Mouse (Mus musculus) hindbrain, embryonic 11.5 days (tissue): ENCODE measurements at regions not wholly inside any gene's neighbourhood (a gene's known extent, or its start where the extent isn't known, plus 50 kb on each side); places are given as distances from the start of the nearest gene placed in this dataset.

ENCODE experiments used
- ATAC-seq: fragments of 200-750 bp; cut with Nextera tagmentation; 2 replicates; pipeline ENCODE4 v1.8.0; 2017; ENCODE audit warnings: mild to moderate bottlenecking, moderate TSS enrichment, moderate library complexity; ENCODE audit not compliant: low FRiP score
- DNase-seq: peaks from one replicate; pipeline ENCODE4 v3.0.0-alpha.2; 2015; ENCODE audit warnings: low spot score
- H3K27ac ChIP-seq: fragments of 300-500 bp; sonication (generic); 2 replicates; pipeline ENCODE4 v1.5.1; 2014; ENCODE audit warnings: mild to moderate bottlenecking, low read depth, low read length
- H3K27me3 ChIP-seq: fragments of 300-500 bp; sonication (generic); 2 replicates; pipeline ENCODE4 v1.6.1; 2014; ENCODE audit warnings: mild to moderate bottlenecking, low read length, moderate library complexity, mixed read lengths; ENCODE audit not compliant: control insufficient read depth, insufficient read depth
- H3K36me3 ChIP-seq: fragments of 300-500 bp; sonication (generic); 2 replicates; pipeline ENCODE4 v1.6.1; 2014; ENCODE audit warnings: mild to moderate bottlenecking, low read length, moderate library complexity, mixed read lengths; ENCODE audit not compliant: control insufficient read depth, insufficient read depth
- H3K4me1 ChIP-seq: fragments of 300-500 bp; sonication (generic); replicated peaks from 2 replicates; pipeline ENCODE4 v1.6.1; 2014; ENCODE audit warnings: low read length, mixed read lengths; ENCODE audit not compliant: control insufficient read depth, insufficient read depth
- H3K4me2 ChIP-seq: fragments of 300-500 bp; sonication (generic); replicated peaks from 2 replicates; pipeline ENCODE4 v1.6.1; 2014; ENCODE audit warnings: mild to moderate bottlenecking, low read depth, low read length
- H3K4me3 ChIP-seq: fragments of 300-500 bp; sonication (generic); 2 replicates; pipeline ENCODE4 v1.5.1; 2014; ENCODE audit warnings: low read depth, low read length
- H3K9ac ChIP-seq: fragments of 300-500 bp; sonication (generic); 2 replicates; pipeline ENCODE4 v1.6.1; 2014; ENCODE audit warnings: low read depth, low read length
- H3K9me3 ChIP-seq: fragments of 300-500 bp; sonication (generic); 2 replicates; pipeline ENCODE4 v1.6.1; 2016; ENCODE audit warnings: low read length; ENCODE audit not compliant: control insufficient read depth
- WGBS: fragments of 180-500 bp; shearing (Covaris S2); extraction: QIAGEN DNeasy Blood & Tissue Kit; methylation state at CpG from one replicate; pipeline ENCODE4 v1.1.7; 2014; 5-methylcytosine and 5-hydroxymethylcytosine counted together

DNA sequence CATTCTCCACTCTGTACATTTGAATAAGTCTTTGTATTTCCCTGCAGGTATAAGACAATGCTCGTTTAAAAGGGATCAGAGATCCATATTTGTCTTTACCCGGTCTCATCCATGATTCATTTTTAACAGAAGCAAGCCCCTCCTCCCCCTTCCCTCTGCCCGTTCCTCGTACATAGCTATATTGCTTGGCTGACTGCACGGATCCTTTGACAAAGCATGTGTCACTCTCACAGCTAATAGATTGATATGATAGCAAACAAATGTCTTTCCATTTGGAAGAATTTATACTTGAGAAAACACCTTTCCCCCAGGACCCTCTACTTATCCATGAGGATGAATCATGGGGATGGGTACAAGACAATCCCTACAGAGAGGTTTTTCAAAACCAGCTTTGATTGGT lies 160.1 kb downstream of the Gm19935 start:
- ATAC-seq (no peak), DNase-seq (no peak)
- Histone ChIP-seq H3K4me3 (no peak overlapping the region), H3K9ac (no peak overlapping the region), H3K27ac (0 out of 2 replicates have a peak overlapping the region, but pooled peaks have one; percentile 10), H3K36me3 (no peaks in the 10 kb centered on the region), H3K4me2 (no peak overlapping the region), H3K9me3 (no peaks in the 10 kb centered on the region), H3K4me1 (no peaks in the 10 kb centered on the region; the same call in 1 of the 2 replicates), H3K27me3 (no peaks in the 10 kb centered on the region)
- WGBS, result 46% methylated on average over 5 of the region's 5 CpGs

DNA sequence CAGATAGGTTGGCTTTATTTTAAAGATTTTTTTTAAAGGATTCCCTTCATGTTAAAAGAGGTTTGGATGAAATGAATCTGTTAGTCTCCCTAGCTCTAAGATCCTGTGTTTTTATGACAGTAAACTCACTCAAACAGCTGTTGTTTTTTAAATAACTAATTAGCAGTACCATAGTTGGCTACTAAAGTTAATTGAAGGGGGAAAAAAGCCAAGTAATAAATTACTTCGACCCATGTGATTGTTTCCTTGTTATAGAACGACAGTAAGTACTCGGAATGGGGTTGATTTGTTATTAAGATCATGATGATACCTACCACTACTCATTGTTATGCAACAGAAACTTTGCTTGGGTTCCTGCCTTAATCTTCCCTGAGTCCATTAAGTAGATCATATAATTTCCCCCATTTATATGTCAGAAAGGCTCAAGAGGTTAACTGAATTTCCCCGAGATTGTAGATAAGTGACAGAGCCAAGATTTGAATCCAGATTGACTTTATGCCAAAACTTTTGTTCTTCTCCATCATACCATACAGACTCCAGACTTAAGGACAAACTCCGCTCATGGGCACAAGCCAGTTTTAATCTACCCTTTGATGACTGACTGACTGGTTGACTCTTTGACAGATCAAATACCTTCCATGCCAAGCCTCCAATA lies 160.6 kb downstream of the Gm19935 start:
- Histone ChIP-seq H3K27ac (no peak overlapping the region), H3K36me3 (no peaks in the 10 kb centered on the region), H3K27me3 (no peaks in the 10 kb centered on the region), H3K4me1 (no peaks in the 10 kb centered on the region; the same call in 1 of the 2 replicates), H3K9ac (no peak overlapping the region), H3K4me3 (no peak overlapping the region), H3K4me2 (no peak overlapping the region), H3K9me3 (no peaks in the 10 kb centered on the region)
- DNase-seq, result no peak
- 80% methylated on average over 5 of the region's 5 CpGs for WGBS
- no peak for ATAC-seq

DNA sequence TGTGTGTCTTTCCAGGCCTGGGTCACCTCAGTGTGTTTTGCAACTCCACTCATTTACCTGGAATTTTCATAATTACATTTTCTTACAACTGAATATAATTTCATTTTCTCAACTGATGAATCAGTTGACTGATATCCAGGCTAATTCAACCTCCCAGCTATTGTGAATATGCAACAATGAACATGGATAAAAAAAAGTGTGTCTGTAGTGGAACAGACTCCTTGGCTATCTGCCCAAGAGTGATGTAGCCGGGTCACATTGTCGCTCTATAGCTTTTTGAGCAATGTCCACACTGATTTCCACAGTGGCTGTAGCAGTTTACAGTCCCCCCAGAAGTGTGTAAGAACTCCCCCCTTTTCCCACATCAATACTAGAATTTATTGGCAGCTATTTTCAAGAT lies 162.4 kb downstream of the Gm19935 start:
- 89% methylated on average over 2 of the region's 2 CpGs for WGBS
- Histone ChIP-seq H3K4me2 (no peak overlapping the region), H3K9ac (no peak overlapping the region), H3K4me3 (no peak overlapping the region), H3K27ac (no peak overlapping the region), H3K36me3 (no peaks in the 10 kb centered on the region), H3K9me3 (no peaks in the 10 kb centered on the region), H3K4me1 (no peaks in the 10 kb centered on the region; the same call in 1 of the 2 replicates), H3K27me3 (no peaks in the 10 kb centered on the region)
- ATAC-seq (no peak), DNase-seq (no peak)

DNA sequence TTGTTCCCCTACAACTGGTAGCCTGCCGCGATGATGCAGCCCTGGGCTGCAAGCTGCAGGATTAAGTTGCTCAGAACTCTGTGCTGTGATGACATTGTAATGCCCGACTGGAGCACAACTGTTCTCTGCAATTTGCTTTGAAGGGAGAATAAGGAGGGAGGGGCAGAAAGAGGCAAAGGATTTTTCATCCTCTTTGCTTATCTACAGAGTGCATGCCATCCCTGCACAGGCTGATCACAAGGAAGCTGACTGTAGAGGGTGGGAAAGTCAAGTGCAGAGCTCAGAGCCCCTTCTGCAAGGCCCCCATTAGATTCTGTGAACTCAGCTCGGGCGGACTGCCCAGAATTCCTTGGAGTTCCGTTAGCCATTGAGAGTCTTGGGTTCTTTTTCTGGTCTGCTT lies 174.8 kb downstream of the Gm19935 start:
- WGBS, result 72% methylated on average over 6 of the region's 6 CpGs
- Histone ChIP-seq H3K27me3 (no peaks in the 10 kb centered on the region), H3K4me1 (no peaks in the 10 kb centered on the region), H3K27ac (no peak overlapping the region), H3K9ac (no peak overlapping the region), H3K4me2 (no peak overlapping the region), H3K4me3 (no peak overlapping the region), H3K36me3 (no peaks in the 10 kb centered on the region), H3K9me3 (no peaks in the 10 kb centered on the region)
- DNase-seq (no peak), ATAC-seq (no peak)

DNA sequence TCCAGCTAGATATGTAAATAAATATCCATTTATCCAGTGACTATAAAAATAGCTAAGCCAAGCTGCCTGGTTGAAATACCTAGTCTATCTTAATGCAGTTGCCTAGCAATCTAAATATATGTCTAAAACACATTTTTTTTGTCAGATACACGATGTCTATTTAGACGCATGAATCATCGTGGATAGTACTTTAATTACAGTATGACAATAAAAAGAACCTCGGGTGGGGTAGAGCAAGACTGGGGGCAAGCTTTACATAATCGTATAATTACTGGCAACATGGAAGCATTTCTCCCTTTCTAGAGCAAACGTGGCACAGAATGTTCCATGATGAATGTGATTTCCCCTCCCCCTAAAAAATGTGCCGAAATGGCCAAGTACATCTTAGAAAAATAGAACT lies 180.4 kb downstream of the Gm19935 start:
- 92% methylated on average over 7 of the region's 7 CpGs for WGBS
- DNase-seq (no peak), ATAC-seq (no peak)
- H3K4me2 ChIP-seq, result no peak overlapping the region
- H3K4me1 ChIP-seq, result no peaks in the 10 kb centered on the region
- no peak overlapping the region for H3K9ac ChIP-seq
- H3K27ac ChIP-seq, result no peak overlapping the region; the same call in 1 of the 2 replicates
- no peaks in the 10 kb centered on the region for H3K27me3 ChIP-seq
- no peaks in the 10 kb centered on the region for H3K9me3 ChIP-seq
- H3K4me3 ChIP-seq, result no peak overlapping the region
- H3K36me3 ChIP-seq, result no peaks in the 10 kb centered on the region

DNA sequence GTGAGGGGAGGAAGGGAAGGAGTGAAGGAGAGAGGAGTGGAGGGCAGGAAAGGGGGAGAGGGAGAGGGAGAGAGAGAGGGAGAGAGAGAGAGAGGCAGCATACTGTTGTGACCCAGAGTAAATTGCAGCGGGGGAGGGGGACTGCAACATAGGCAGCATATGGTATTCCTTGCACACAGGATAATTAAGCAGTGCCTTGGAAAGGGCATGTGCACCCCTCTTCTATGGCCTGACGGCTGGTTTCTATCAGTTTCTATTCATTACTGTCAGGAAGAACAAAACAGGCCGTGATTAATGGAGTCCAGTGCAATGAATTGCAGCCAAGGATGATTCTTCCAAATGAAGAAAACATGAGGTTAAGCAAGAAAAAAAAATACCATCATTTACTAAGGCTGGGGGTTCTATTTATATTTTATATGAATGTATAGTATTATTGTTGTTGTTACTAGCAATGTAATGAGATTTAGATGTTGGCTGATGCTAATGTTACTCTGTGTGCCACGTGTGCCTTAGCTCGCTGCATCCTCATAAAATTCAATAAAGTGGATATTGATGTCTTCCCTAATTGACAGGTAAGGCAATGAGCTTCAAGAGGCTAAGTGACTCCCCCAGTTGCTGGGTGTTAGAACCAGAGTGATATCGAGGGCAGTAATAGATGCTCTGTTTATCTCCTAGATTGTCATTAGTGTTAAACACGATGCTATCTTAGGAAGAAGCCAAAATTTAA lies 181.3 kb downstream of the Gm19935 start:
- no peaks in the 10 kb centered on the region for H3K36me3 ChIP-seq
- DNase-seq (peak; percentile 73), ATAC-seq (peak; percentile 92)
- 51% methylated on average over 7 of the region's 7 CpGs for WGBS
- no peak overlapping the region for H3K9ac ChIP-seq
- H3K27ac ChIP-seq, result peak overlapping the region; percentile 54; the same call in 1 of the 2 replicates
- no peaks in the 10 kb centered on the region for H3K9me3 ChIP-seq
- no peaks in the 10 kb centered on the region for H3K4me1 ChIP-seq
- no peak overlapping the region for H3K4me3 ChIP-seq
- H3K4me2 ChIP-seq, result no peak overlapping the region
- H3K27me3 ChIP-seq, result no peaks in the 10 kb centered on the region

DNA sequence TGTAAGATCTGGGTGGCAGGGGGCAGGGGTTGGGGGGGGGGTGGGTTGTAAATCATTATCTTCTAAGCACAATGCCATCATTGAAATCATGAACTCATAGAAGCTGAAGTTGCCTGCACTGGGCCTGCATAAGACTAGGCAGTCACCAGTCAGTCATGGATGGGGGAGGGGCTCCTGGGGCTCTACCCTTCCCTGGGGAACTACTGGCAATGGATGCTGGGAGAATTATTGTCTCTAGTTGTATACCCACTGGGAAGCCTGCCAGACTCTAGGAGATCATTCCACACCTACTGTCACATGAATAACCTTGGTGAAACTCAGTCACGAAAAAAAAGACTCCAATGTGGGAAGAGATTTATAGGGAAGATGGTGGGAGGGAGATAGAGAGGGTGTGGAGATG lies 186.4 kb downstream of the Gm19935 start:
- Histone ChIP-seq H3K9ac (no peak overlapping the region), H3K27ac (no peak overlapping the region), H3K4me1 (no peaks in the 10 kb centered on the region), H3K4me3 (no peak overlapping the region), H3K9me3 (no peaks in the 10 kb centered on the region), H3K36me3 (no peaks in the 10 kb centered on the region), H3K4me2 (no peak overlapping the region), H3K27me3 (no peaks in the 10 kb centered on the region)
- no peak for DNase-seq
- WGBS, result 88% methylated on average over 1 of the region's 1 CpGs
- no peak for ATAC-seq

DNA sequence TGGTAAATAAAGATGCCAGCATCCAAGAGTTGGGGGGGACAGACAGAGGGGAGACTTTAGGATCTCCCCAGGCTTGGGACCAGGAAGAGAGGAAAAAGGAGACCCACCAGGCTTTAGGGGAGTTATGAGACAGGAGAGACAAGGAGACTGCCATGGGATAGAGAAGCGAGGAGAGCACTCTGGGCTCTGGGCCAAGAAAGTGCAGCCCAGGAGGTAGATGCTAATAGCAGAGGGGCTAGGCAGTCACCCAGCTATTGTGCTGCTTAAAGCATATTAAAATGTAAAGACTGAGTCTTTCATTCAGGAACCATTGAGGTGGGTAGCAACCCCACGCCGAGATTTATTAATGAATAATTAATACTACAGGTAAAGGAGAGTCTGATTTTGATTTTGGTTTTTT lies 208.8 kb downstream of the Gm19935 start:
- no peak for DNase-seq
- H3K27me3 ChIP-seq, result no peaks in the 10 kb centered on the region
- WGBS, result 74% methylated on average over 3 of the region's 3 CpGs
- no peaks in the 10 kb centered on the region for H3K9me3 ChIP-seq
- no peak overlapping the region for H3K4me2 ChIP-seq
- H3K4me3 ChIP-seq, result no peak overlapping the region
- no peak overlapping the region for H3K9ac ChIP-seq
- no peaks in the 10 kb centered on the region for H3K36me3 ChIP-seq
- H3K27ac ChIP-seq, result no peak overlapping the region
- no peak for ATAC-seq
- no peaks in the 10 kb centered on the region for H3K4me1 ChIP-seq
